Comparison of ENCODE assay signal across 8 mouse cellular contexts in the genomic region with DNA sequence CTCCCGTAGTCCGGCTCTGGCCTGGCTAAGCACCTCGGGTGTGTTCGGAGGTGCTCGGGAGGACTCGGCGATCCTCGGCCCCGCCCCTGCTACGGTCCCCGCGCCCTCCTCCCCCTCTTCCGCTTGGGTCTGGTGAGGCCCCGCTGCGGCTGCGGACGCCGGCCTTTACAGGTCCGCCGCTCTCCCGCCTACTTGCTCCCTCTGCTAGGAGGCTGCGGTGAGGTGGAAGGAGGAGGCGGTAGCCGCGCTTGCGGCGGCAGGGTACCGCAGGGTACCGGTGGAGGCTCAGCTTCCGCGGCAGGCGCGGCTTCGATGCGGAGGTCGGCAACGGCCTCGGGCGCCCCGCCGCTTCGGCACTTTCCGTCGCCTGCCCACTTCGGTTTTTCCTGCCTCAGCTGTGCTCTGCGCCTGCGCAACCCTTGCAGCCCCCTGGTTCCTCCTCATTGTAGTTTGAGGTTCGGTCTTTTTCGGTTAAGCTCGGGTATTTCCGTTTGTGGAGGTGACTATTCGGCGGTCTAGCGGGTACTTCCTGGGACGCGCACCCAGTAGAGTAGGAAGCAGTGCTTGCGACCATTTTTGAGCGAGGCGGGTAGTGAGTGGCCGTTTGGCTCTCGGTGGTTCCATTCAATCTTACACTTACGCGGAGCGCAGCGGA. TPM values are rescaled to one million over a fixed set of nuclear protein-coding genes. Genes with fewer than 3 reads are reported as not detected.
A peak's percentile ranks its signal among the peaks of the same experiment; 100 is the strongest.
DNase-seq lines count a peak whose midpoint lies in the region; ATAC-seq and TF ChIP-seq lines count a peak whose summit lies in the region.

A gene (minus strand): TSS at position 375 of the 655 bp plus-strand sequence.

- TF ChIP-seq POLR2A in olfactory bulb, adult 2 months (IDR thresholded peaks at IDR 0.05; ENCODE audit: insufficient read depth, low read depth, low read length), result peak; percentile 96
- TF ChIP-seq POLR2A in thymus, adult 2 months (IDR thresholded peaks at IDR 0.05; ENCODE audit: control insufficient read depth, extremely low read depth, insufficient read depth, low read length, poor library complexity), result peak; percentile 92

- peak within 1 kb of the TSS; percentile 77 for H3K4me3 ChIP-seq in forebrain, embryonic 16.5 days (replicated peaks; ENCODE audit: low read length)
- peak within 1 kb of the TSS; percentile 69 for H3K4me3 ChIP-seq in layer of hippocampus, adult 2 months
- peak within 1 kb of the TSS; percentile 75 for H3K4me3 ChIP-seq in lung, embryonic 14.5 days (ENCODE audit: low read depth, low read length)
- H3K4me3 ChIP-seq in olfactory bulb, adult 2 months (ENCODE audit: insufficient read depth, low read depth, low read length), result peak within 1 kb of the TSS; percentile 80
- peak within 1 kb of the TSS; percentile 84 for H3K4me3 ChIP-seq in thymus, adult 2 months (ENCODE audit: control insufficient read depth, insufficient read depth, low read length)

- H3K27ac ChIP-seq in forebrain, embryonic 16.5 days (ENCODE audit: low read length), result peak within 1 kb of the TSS; percentile 100
- peak within 1 kb of the TSS; percentile 99 for H3K27ac ChIP-seq in layer of hippocampus, adult 2 months
- peak within 1 kb of the TSS; percentile 99 for H3K27ac ChIP-seq in lung, embryonic 14.5 days (ENCODE audit: low read depth)
- H3K27ac ChIP-seq in olfactory bulb, adult 2 months (ENCODE audit: insufficient read depth, low read depth, low read length), result peak within 1 kb of the TSS; percentile 98
- peak within 1 kb of the TSS; percentile 87 for H3K27ac ChIP-seq in thymus, adult 2 months (ENCODE audit: control insufficient read depth, insufficient read depth, low read length)

- no peak for TF ChIP-seq CTCF in layer of hippocampus, adult 2 months (conservative IDR thresholded peaks at IDR 0.05)
- TF ChIP-seq CTCF in lung, embryonic 14.5 days (IDR thresholded peaks at IDR 0.05; ENCODE audit: low read depth), result no peak
- no peak for TF ChIP-seq CTCF in olfactory bulb, adult 2 months (IDR thresholded peaks at IDR 0.05; ENCODE audit: insufficient read depth, low read depth, low read length)
- no peak for TF ChIP-seq CTCF in thymus, adult 2 months (IDR thresholded peaks at IDR 0.05; ENCODE audit: borderline replicate concordance, control insufficient read depth, extremely low read depth, insufficient read depth, low read length, poor library complexity)

- peaks cover 5% of the 10 kb centered on the region for H3K27me3 ChIP-seq in forebrain, embryonic 16.5 days (replicated peaks; ENCODE audit: control insufficient read depth, insufficient read depth, low read length)
- peaks cover 5% of the 10 kb centered on the region for H3K27me3 ChIP-seq in lung, embryonic 14.5 days (ENCODE audit: insufficient read depth, low read length)
- peaks cover under 1% of the 10 kb centered on the region; the same call in 1 of the 2 replicates for H3K27me3 ChIP-seq in thymus, adult 2 months (ENCODE audit: control insufficient read depth, insufficient read depth, low read length)

- no peaks in the 10 kb centered on the region for H3K9me3 ChIP-seq in forebrain, embryonic 16.5 days (ENCODE audit: control insufficient read depth, low read length)
- H3K9me3 ChIP-seq in lung, embryonic 14.5 days (ENCODE audit: low read depth, low read length), result no peaks in the 10 kb centered on the region

- H3K4me1 ChIP-seq in forebrain, embryonic 16.5 days (replicated peaks; ENCODE audit: control insufficient read depth, insufficient read depth, low read length), result peaks cover 38% of the 10 kb centered on the region
- H3K4me1 ChIP-seq in lung, embryonic 14.5 days (ENCODE audit: insufficient read depth), result no peaks in the 10 kb centered on the region
- peaks cover 17% of the 10 kb centered on the region for H3K4me1 ChIP-seq in olfactory bulb, adult 2 months (ENCODE audit: control insufficient read depth, insufficient read depth, low read length)
- peaks cover 25% of the 10 kb centered on the region for H3K4me1 ChIP-seq in thymus, adult 2 months (replicated peaks; ENCODE audit: control insufficient read depth, insufficient read depth, low read length)

- DNase-seq in ES-CJ7 (ENCODE audit: low read depth, low spot score), result peak; percentile 94
- peak; percentile 98 for DNase-seq in cerebellum, adult 11-12 months
- DNase-seq in heart, postnatal 36 days, result peak; percentile 99
- DNase-seq in layer of hippocampus, adult 2 months (ENCODE audit: low spot score in 2 of 2), result peak; percentile 100
- DNase-seq in lung, embryonic 14.5 days, result peak; percentile 100
- peak; percentile 100 for DNase-seq in thymus, adult 2 months

- H3K36me3 ChIP-seq in forebrain, embryonic 16.5 days (ENCODE audit: control insufficient read depth, insufficient read depth), result peaks cover 12% of the 10 kb centered on the region
- H3K36me3 ChIP-seq in lung, embryonic 14.5 days (ENCODE audit: insufficient read depth), result peaks cover 27% of the 10 kb centered on the region
- peaks cover 6% of the 10 kb centered on the region; the same call in 1 of the 2 replicates for H3K36me3 ChIP-seq in thymus, adult 2 months (ENCODE audit: control insufficient read depth, insufficient read depth, low read length)

- H3K9ac ChIP-seq in forebrain, embryonic 16.5 days (replicated peaks; ENCODE audit: low read depth, low read length), result peak within 1 kb of the TSS; percentile 98
- peak within 1 kb of the TSS; percentile 93 for H3K9ac ChIP-seq in lung, embryonic 14.5 days

- under 1% methylated on average over 60 of the region's 65 CpGs for WGBS in forebrain, embryonic 16.5 days
- under 1% methylated on average over 65 of the region's 65 CpGs for WGBS in lung, embryonic 14.5 days
- 1% methylated on average over 65 of the region's 65 CpGs for WGBS in olfactory bulb, adult 2 months
- under 1% methylated on average over 63 of the region's 65 CpGs for WGBS in thymus, adult 2 months

- intact Hi-C loops in heart, postnatal 36 days (cut with DNase I), result loop anchor here (5.0 kb wide), 1 partner anchor 61 kb away; a partner anchor contains a TSS

- peak within 1 kb of the TSS; percentile 94 for H3K4me2 ChIP-seq in forebrain, embryonic 16.5 days (ENCODE audit: low read length)
- H3K4me2 ChIP-seq in lung, embryonic 14.5 days, result peak within 1 kb of the TSS; percentile 93

- peak; percentile 91 for ATAC-seq in forebrain, embryonic 16.5 days
- ATAC-seq in lung, embryonic 14.5 days (ENCODE audit: insufficient read depth), result peak; percentile 92

RNA-seq across cellular contexts. Expression of the gene that starts here (rescaled TPM):
- polyA plus RNA-seq in forebrain, embryonic 16.5 days (2015; fragmentation: Nextera tagmentation; extraction: Ambion mirVana), result 66.8 and 67.7 TPM in 2 replicates
- 100 to 1,000 TPM; 198 to 199 TPM for total RNA-seq in heart, postnatal 36 days (2021)
- total RNA-seq in layer of hippocampus, adult 2 months (2021), result 100 to 1,000 TPM; 190 to 199 TPM
- polyA plus RNA-seq in lung, embryonic 14.5 days (2014; fragmentation: Nextera tagmentation; extraction: Ambion mirVana), result 150 and 168 TPM in 2 replicates
- polyA plus RNA-seq in olfactory bulb, adult 2 months (2012; ENCODE audit: insufficient read depth, insufficient read length, low replicate concordance, missing spikeins), result 648 TPM in 1 of 2 replicates, not detected in the other
- polyA plus RNA-seq in thymus, adult 2 months (2012; rRNA removed), result 236 and 244 TPM in 2 replicates

Comparison
In these comparisons a context has a peak if more than half of its experiments do, and no peak if none do; other contexts are left out.
1. Peak in every context shown above with its lines: DNase-seq, ATAC-seq, H3K4me3 ChIP-seq and H3K27ac ChIP-seq.